Mouse (Mus musculus) embryo, embryonic 10 days (tissue): ENCODE results near the gene Dnajc3.
A peak's percentile ranks its signal among the peaks of the same experiment; 100 is the strongest.

ENCODE experiments used
- DNase-seq: peaks from one replicate; pipeline ENCODE4 v3.0.0-alpha.2; 2015; ENCODE audit warnings: low spot score

Dnajc3 gene

DNA sequence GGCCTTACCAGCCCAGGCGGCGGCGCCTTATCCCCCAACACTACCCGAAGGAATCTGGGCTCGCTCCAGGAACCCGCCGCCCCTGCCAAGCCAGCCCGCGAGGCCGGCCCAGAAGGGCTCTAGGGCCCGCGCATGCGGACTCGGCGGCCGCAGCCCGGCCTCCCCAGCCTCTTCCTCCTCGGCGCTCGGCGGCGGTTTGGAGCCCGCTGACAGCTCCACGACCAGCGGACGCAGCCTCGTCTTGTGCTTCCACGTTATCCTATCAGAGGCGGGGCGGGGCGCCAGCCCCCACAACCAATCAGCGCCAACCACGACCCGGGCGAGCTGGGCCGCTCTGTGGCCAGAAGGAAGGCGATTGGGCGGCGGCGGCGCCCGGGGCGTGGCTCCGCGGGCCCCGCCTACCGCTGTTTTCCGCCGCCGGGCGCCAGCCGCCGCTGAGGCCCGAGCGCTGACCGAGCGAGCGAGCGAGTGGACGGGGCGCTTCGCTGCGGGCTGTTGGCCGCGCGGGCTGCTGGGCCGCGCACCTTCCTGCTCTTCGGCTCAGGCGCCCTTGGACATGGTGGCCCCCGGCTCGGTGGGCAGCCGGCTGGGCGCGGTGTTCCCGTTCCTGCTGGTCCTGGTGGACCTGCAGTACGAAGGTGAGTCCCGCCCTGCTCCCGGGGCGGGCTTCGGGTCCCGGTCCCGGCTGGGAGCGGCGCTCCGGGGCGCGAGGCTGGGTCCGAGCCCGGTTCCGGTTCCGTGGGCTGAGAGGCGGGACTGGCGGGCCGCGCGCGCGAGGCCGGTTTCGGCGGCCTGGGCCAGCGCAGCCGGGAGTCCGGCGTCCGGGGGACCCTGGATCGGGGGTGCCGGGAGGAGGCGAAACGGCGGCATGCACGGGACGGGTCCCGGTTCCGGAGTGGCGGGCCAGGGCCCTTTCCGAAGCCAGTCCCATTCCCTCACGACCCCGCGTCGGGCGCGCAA, at the start of gene Dnajc3:
TSS of gene Dnajc3 (plus strand) at position 444 of the 960 bp plus-strand sequence.
- DNase-seq, result peak; percentile 97

DNA sequence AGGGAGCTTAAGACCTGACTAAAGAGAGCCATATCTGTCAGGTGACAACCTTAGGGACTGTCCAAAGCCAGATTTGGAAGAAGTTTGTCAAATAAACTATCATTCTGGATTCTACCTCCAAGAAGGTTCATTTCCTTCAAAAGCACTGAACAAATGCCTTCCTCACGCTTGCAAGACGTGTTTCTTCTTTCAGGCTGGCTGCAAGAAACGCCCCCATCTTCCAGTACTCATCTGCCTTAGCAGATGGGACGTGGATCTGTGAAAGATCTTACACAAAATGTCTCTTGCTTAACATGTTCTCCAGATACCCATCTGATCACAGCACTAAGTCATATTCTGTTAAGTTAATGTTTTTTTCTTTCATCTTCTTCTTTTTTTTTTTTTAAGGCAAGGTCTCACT, 47.7 kb upstream of the Dnajc3 start:
- DNase-seq, result no peak

DNA sequence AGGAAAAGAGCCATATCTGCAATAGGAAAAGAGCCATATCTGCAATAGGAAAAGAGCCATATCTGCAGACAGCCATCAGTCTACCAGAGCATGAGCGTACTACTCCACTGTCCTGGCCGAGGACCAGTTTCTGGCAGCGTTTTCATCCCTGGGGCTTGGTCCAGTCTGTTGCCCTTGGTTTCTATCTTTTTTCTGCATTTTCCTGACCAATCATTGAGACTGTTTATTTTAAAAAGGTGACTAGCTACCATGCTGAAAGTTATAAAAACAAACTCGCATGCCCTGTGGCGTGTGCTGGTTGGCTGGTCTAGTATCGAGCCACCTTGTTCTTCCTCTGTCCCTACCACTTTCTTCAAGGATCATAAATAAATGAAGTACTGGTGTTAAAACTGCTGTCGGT, 42.5 kb upstream of the Dnajc3 start:
- no peak for DNase-seq

- no peak for DNase-seq
These were observed 42.1 kb upstream of the Dnajc3 start for GRCm38 (mm10) chr14:118895655-118896054.

DNA sequence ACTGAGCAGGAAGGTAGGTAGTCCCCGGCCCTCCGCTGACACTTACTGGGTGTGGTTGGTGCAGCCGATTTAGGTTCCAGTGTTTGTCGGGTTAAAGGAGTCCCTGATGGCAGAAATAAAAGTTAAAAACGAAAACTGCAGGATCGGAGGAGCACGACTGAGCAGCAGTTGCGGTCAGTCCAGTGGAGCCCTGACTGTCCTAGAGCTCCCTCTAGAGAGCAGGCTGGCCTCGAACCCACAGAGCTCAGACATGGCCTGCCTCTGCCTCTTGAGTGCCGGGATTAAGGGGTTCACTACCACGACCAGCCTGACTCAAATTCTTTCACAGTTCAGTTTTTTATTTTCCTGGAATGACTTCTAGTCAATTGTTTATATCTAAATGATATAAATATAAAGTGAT, 37.8 kb upstream of the Dnajc3 start:
- DNase-seq, result no peak

- DNase-seq, result no peak
These were observed 36.9 kb upstream of the Dnajc3 start for GRCm38 (mm10) chr14:118900911-118901310.

DNA sequence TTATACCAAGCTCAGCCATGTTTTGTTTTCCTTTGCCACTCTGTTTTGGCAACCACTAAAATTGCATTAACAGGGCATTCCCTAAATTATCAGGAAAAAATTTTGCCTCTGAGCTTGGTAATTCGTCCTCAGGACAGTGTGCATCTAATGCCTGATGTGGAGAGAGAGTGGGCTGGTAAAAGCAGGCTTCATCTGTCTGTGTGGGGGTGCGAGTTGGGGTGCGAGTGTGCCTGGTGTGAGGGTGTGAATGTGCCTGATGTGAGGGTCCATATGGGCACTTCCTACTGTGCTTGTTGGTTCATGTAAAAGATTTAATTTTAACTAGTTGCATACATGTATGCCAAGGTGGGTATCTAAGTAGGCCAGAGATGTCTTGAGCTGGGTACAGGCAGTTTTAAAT, 34.4 kb upstream of the Dnajc3 start:
- DNase-seq, result no peak

- peak; percentile 40 for DNase-seq
These were observed 33.8 kb upstream of the Dnajc3 start for GRCm38 (mm10) chr14:118903867-118904562.

DNA sequence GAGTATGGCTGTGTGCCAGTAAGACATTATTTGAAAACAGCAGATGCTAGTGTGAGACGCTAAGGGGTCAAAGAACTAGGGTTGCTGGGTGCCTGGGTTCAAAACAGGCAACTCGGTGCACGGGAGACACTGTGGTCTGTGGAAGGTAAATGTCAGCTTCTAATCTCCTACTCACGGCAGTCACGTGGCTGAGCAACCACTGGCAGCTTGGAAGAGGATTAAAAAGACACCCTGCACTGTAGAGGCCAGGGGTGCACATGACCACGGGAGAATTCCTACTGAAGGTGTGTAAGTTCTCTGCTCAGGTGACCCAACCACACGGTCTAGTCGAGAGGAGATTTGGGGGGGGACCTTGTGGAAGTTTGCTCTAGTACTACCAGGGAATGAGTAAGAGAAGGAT, 30.2 kb upstream of the Dnajc3 start:
- no peak for DNase-seq

DNA sequence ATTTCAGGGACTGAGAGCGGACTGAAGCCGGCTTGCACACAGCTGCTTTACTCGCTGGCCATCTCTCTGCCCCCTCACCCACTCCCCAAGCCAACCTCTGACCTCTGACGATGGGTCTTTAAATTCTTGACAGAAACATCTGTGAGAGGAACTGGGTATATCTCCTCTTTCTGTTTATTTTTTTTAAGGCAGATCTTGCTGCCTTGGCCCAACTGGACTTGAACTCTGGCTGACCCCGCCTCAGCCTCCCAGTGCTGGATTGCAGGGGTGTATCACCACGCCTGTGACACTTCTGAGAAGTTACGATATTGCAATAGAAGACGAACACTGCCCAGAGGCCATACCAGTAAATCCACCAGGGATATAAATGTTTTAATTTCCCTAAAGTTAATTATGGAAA, 27.9 kb upstream of the Dnajc3 start:
- DNase-seq, result peak; percentile 52

GRCm38 (mm10) chr14:118910332-118911222, 27.2 kb upstream of the Dnajc3 start:
- peak; percentile 61 for DNase-seq

GRCm38 (mm10) chr14:118911521-118911920, 26.3 kb upstream of the Dnajc3 start:
- DNase-seq, result no peak

- DNase-seq, result no peak
These were observed 24.1 kb upstream of the Dnajc3 start for GRCm38 (mm10) chr14:118913651-118914050.

- DNase-seq, result peak; percentile 46
These were observed 18.8 kb upstream of the Dnajc3 start for GRCm38 (mm10) chr14:118919025-118919424.

DNA sequence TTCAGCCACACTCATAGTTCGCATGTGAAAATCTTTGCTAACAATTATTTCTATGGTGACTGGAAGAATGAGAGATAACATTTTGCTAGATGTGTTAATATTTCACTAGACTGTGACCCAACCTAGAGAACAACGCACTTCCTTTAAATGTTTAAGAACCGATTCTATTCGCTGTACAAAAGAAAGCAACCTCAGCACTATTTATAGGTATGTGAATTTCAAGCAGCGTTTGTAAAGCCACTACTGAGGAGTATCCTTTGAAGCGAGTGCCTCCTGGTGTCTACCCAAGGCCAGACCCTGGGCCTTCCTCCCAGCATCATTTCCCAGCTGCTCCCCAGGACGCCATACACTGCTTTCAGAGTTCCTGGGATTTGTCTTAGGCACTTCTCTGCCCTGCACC, 17.1 kb upstream of the Dnajc3 start:
- no peak for DNase-seq

DNA sequence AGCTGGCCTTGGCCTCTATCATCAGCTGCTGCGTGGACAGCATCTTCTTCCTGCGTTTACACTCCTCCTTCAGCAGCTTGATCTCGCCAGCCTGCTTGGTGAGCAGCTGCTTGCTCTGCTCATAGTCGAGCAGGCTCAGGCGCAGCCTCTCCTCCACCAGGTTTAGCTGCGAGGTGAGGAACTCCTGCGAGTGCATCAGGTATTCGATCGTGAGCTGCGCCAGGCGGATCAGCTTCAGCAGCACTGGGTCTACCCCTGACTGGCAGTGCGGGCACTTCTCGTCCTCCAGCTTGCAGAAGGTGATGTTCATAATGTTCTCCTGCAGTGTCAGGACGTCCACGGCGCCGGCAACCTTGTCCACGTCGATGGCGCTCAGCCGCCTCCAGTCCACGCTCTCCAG, 15.5 kb upstream of the Dnajc3 start:
- DNase-seq, result no peak

DNA sequence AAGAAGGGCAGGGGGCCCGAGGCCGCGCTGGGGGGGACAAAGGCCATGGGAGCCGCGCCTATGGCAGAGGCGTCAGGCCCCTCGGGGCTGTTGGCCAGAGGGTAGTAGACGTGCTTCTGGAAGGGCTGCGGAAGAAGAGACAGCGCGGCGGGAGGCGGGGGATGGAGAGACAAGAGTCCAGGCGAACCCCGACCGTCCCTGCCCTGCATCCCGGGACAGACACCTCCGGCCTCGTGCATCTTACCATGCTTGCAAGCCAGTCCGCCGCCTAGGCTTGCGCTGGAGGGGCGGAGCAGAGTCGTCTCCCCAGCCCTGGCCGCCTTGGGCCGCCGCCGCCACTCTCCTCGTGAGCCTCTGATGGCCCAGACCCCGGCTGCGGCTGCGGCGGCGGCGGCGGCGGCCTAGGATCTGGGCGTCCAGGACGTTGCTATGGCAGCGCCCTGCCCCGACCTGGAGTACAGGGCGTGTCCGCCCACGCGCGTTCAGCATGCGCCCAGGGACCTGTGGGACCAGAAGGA, 15.1 kb upstream of the Dnajc3 start:
- DNase-seq, result peak; percentile 72

DNA sequence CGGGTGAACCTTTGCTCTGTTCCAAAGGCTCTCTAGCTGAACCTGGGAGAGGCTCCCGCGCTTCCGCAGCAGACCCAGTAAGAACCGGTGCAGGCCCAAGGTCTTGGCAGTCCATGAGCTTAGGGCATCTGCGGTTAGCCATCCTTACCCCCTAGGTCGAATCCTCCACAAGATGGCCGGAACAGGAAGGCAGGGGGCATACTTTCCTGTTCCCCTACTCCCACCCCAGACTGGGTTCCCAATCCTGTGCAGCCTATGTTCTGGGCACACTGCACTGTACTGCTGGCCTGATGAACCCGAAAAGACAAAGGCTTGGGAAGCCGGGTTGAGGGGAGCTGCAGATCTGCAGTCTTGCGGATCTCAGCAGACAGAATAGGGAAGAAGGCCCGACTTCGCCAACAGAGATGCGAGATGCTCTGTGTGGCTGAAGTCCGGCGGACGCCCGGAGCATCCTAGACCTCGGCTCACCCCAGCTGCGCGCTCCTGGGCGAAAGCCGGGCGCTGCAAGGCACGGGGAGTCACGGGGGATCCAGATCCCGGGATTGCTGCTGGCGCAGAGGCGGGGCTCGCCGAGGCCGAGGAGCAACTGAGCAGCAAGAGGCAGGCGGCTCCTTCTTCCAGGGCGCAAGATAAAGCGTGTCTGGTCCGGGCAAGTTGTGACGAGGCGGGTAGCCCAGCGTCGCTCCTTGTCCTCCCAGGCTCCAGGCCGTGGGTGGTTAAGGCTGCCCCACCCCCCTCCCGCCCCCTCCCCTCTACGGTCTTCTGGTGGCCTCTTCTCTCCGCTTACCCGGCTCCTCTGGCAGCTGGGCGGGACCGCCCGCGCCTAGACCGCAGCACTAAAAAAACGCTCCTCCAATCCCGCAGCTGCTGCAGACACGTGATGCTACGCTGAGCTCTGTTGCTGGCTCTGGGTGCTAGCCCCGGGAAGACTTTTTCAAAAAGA, 12.8 kb upstream of the Dnajc3 start, which contains the start of gene Dzip1:
TSS of gene Dzip1 (minus strand) at position 788 of the 943 bp plus-strand sequence.
- DNase-seq, result peak; percentile 84

- no peak for DNase-seq
These were observed 9.2 kb upstream of the Dnajc3 start for GRCm38 (mm10) chr14:118928565-118928964.

DNA sequence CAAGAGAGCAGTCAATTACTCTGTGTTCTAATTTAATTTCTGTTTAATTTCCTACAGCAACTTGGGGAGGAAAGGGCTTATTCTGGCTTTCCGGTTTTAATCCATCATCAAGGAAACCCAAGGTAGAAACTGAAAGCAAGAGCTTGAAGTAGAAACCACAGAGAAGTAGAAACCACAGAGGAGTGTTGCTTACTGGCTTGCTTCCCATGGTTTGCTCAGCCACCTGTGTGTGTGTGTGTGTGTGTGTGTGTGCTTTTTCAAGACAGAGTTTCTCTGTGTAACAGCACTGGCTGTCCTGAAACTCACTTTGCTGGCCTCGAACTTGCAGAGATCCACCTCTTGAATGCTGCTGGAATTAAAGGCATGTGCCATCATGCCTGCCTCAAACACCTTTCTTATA, 8.0 kb upstream of the Dnajc3 start:
- no peak for DNase-seq

GRCm38 (mm10) chr14:118930777-118931176, 7.0 kb upstream of the Dnajc3 start:
- DNase-seq, result no peak
